Mouse (Mus musculus) cerebellum, adult 9-10 months (tissue): ENCODE measurements around the gene Irf2.
A peak's percentile ranks its signal among the peaks of the same experiment; 100 is the strongest.

ENCODE experiments used
- DNase-seq: peaks from one replicate; pipeline ENCODE4 v3.0.0; 2022

Irf2 gene

DNA sequence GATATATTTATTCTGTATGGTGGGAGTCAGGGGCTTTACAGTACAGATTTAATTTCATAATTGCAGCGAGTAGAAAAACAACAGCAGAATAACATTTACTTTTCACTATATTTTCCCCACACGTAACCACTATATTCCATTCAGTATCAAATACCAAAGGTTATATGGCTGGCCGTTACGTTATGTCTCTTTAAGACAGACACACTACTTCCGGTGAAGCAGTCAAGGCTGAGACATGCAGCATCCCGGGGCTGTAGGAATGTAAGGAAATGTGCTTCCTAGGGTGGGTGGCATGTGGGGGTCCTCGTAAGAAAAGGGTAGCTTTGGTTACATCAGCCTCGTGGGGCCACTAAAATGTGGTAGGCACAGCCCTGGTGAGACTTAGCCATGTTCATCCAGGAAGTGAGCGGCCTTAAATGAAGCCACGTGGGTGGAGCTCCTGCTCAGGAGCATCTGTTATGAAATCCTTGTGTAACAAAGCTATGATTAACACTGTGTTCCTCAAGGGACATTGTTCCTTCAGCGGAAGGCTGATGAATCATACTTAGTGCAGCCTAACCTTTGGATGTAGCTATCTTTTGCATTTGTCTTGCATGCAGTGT is 71.6 kb downstream of the Irf2 start:
- DNase-seq, result no peak

DNA sequence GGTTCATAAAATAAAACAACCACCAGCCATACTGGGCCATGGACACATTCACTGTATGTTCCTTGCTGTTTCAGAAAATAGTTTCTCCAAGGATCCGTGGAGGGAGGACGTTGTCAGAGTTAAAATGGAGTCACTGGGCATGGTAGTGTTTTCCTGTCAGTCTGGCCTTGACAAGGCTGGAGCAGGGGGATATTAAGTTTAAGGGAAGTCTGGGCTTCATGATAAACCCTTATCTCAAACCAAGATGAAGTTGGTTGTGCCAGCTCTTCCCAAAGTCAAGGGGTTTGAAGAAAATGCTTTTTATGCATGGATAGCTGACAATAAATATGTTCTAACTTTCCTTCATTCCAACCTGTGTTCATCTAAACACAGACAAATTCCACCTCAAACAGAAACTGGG is 72.4 kb downstream of the Irf2 start:
- DNase-seq, result no peak

DNA sequence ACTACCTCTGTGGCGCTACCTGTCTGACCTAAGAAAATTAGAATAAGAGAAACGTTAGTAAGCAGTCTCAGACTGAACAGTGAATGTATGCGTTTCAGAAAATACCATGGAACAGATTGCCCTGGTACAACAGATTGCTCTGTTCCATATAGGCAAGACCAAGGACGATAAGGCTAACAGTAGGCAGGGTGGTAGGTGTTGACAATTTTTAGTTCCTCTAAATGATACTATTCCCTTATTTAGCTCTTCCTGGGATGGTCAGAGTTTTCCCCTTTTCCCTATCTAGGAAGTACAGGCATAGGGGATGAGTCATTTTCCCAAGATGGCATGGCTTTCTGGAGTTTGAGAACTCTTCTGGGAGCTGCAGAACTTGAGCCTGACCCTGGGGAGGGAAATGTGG is 73.4 kb downstream of the Irf2 start:
- no peak for DNase-seq

DNA sequence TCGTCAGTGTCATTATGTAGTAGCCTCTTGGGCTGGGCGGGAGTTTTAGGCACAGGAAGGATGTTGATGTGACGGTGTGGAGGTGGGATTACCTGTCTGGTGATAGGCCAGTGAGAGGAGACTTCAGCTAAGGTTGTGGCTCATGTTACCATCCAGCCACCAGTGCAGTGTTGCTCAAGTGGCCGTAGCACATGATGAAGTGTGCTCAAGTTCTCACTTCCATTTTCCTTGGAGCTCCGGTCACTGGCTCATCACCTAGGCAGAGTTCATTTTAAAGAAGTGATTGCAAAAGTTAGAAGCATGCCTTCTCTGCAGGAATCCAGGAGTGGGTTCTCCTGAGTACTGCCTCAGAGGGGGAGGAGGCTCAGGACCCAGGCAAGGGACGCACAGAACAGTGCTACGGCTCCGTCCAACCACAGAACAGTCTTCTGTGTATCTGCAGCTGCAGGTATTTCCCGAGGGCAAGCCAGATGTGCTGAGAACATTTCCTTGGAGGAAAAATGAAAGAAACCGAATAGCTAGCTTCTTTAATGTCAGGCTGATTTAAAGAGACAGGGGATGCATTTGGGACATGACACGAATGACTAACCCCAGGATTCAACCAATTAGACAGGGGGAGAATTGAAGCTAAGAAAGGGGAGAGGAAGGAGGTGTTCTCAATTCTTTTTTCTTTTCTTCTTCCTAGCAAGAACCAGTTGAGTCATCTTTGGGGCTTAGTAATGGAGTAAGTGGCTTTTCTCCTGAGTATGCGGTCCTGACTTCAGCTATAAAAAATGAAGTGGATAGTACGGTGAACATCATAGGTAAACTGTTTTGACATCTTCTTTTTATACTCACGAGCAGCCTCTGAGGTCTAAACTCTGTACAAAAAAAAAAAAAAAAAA is 78.8 kb downstream of the Irf2 start:
- no peak for DNase-seq

DNA sequence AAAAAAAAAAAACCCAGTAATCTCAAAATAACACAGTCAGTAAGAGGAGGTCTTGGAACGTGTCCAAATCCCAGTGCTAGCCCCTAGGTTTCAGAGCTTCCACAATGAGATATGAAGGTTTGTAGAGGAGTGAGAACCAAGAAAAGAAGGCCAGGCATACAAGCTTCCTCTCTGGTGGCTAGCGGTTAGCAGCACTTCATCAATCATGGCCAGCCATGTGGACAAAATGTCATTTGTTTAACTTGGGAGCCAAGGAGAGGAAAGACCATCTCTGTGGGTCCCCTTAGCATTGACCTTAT is 79.4 kb downstream of the Irf2 start:
- no peak for DNase-seq

DNA sequence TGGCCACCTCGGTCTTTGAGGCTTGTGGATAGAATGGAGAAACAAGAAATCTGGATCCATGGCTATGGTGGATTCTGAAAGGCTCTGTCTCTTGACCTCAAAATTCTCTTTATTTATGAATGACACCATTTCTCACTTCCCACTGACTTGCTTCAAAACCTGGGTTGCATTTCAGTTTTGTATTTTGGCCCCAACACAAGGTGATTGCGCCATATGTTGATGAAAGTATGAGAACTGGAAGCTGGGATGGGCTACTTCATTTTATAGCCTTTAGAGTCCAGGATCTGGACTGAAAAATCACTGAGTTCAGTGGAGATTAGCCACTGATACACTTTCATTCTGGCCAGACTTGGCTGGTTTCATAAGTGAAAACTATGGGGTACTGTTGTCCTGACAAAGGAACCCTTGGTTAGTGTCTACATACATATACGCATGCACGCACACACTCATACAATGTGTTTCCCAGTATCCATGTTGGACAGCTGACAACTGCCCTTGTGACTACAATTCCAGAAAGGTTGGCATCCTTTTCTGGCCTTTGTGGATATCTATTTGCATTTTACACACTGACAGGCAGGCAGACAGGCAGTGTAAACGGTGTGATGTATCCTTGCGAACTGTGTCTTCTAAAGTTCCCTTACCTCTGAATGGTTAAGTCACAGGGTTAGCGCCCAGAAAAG is 89.3 kb downstream of the Irf2 start:
- peak; percentile 26 for DNase-seq

DNA sequence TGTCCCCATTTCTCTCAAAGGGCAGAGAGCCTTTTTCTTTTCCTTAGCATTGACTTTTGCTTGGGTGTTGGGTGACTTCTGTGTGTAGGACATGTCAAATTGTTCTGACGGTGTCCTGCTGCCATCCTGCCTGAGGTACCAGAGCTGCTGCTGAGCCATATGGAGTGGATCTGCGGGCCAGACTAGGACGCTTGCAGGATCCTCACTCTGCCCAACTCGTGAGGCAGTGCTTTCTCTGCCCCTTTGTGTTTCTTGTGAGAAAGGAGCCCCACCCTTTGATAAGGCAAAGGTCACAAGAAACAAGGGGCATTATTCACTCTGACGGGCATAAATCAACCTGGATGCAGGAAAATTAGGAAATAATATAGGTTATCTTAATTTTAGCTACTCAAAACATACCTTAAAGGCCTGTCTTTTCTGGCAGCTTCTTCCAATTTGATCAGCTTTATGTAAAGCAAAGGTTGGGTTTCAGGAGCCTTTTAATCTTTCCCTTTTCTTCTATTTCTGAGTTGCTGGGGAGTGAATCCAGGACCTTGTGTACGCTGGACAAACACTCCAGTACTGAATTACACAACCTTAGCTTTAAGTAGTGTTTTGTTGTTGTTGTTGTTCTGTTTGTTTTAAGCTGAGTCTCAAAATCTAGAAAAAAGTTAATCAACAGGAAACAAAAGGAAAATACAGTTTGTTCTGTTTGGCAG is 90.0 kb downstream of the Irf2 start:
- peak; percentile 28 for DNase-seq

DNA sequence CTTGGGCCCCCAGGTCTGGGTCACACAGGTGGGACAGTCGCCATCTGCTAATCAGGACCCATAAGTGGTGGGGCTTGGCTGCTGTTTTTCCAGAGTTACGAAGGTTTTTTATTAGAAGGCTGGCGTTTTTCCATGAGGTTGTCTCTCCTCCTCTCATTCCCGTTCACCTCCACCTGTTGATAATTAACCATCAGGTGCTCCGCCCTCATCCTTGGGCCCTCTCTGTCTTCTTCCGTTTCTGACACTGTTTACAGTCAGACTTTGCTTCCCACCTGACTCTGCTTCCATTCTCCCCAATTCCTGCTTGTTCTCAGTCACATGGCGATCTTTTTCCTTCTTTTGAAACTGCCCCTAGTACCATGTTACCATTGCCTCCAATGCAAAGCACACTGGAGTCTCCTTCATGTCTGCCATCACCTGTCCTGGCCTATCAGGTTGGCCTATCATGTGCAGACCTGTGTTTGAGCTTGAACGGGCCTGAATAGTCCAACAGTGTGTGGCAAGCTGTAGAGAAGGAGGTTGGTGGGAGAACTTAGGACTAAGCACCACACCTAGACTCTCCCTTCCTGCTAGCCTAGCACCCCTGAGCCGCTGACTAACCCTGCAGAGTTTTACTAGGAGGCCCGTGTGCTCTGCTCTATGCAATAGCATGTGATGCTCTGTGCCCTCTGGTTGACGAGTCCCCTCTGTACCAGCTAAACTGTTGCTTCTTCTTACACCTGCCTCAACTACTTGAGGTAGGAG is 90.8 kb downstream of the Irf2 start:
- no peak for DNase-seq

DNA sequence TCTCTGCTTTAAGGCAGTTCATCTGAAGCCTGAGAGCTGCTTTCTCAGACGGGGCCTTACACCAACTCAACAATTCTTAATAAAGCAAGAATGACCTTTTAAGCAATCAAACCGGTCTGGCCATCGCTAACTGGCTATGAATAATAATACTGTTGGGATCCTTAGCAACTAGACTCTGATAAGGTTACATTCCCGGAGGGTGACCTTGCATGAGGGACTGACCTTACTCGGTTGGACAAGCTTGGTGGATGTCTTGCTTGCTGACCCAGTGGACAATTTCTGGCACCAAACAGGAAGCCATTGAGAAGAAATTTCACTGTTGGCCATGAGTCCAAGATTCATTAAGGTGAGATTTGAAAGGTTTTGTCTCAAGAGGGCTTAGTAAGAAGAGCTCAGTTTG is 92.4 kb downstream of the Irf2 start:
- no peak for DNase-seq

DNA sequence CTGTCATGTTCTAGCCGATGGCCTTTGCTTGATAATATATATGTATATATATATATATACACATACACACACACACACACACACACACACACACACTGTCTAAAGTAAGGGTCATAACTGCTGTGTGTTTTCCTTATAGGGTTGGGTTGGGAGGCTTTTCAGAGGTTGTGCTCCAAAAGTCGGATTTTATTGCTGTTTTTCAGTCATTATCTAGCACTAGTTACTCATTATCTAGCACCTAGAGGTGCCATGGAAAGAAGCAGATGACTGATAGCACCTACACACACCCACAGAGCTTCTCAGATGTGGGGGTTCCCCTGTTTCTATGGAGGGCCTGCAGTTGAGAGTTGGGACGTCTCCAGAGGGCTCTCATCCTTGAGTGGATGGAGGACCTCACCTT is 92.9 kb downstream of the Irf2 start:
- no peak for DNase-seq

DNA sequence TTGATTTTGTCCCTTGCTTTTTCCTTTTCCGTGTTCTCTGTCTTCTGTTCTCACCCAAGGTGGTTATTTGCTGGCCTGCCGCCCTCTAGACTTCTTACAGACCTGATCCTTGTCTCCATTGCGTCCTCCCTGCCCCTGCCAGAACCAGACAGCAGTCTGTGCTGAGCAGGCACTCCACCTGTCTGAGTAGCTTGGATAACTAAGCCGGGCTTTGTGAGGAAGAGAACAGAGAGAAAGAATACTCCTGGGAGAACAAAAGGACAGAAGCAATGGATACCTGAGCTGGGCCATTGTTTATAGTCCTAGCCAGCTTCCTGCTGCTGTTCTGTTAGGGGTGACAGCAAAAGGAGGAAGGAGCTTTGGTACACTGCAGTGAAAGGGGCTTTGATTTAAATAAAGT is 94.2 kb downstream of the Irf2 start:
- DNase-seq, result no peak

DNA sequence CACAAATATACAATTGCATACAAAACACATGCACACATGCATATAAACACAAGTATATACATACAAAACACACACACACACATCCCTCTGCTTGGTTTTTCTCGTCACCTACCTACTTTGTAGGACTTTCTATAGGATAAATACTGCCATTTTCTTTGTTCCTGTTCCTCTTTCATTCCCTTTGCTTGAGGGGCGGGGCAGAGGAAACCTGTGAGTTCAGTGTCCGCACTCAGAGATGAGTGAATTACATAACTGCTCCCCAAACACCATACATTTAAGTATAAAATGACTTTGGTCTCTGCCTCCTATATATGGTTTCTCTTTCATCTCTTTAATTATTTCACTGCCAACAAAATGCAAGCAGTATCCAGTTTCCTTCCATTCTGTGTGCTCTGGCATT is 94.9 kb downstream of the Irf2 start:
- no peak for DNase-seq

DNA sequence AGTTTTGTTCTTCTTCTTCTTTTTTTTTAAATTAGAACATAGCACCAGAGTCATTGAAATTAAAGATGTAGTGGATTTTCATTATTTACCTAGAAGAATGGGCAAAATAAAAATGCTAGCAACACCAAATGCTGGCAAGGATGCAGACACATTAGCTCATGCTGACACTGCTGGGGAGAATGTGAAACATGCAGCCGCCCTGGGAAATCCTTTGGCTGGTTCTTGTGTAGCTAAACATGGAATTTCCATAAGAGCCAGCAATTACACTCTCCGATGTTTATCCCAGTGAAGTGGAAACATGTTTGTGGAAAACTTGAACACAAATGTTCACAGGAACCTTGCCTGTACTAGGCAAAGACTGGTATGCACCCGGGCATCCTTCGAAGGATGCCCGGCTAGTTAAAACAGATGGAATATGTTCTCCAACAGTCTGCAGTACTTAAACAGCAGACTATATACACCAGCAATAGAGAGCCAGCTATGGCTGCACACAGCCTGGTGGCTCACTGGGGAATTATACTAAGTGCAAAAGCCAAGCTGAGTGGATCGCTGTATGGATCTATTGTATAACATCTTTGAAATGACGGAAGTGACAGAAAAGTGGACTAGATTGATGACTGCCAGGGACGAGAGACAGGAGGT is 96.6 kb downstream of the Irf2 start:
- no peak for DNase-seq

DNA sequence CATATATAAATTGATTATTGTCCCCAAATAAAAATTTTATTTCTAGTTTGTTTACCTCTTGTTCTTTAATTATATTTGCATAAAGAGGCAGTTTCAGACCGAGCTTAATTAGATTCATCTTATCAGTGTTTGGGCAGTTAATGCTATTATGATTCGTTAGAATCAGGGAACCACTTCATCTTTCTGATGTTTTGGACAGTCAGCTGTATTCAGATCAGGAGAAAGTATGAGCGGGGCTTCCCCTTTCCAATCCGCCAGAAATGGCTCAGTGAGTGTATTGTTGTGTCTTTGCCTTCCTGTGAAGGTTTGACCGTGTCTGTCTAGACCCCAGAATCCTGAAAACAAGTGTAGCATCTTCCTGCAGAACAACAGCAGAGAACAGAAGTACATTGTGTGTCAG is 97.4 kb downstream of the Irf2 start:
- DNase-seq, result no peak

DNA sequence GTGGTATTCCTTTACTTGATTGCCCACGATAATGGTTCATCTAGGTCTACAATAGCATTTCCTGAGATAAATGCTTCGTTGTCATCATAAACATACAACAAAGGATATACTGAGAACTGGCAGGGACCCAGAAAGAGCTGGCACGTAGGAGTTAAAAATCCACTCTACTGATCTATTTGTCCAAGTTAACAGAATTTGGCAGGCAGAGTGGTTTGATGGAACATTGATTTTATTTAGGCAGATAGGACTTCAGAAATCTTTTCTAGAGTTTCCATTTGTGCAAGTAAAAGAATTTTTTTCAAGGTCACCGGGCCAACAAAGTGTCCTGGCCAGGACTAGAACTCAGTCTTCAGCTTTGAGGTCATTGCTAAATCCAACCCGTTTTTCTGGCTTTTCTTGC is 98.5 kb downstream of the Irf2 start:
- no peak for DNase-seq

DNA sequence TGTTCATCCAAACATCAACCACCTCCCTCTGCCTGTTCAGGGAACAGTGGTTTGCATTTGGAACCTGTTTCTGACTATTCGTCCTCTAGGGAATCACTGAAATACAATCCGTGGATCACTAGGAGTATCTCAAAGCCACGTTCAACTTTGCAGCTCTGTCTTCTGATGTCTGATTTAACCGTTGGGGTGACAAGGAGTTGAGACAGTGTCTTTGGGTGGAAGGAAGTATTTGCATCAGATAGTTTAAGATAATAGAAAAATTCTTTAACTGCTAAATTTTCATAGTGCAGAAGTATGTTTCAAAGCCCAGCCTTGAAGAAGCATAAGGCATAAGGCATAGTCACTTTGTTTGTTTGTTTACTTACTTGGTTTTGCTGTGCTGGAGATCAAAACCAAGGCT is 100.9 kb downstream of the Irf2 start:
- DNase-seq, result no peak

DNA sequence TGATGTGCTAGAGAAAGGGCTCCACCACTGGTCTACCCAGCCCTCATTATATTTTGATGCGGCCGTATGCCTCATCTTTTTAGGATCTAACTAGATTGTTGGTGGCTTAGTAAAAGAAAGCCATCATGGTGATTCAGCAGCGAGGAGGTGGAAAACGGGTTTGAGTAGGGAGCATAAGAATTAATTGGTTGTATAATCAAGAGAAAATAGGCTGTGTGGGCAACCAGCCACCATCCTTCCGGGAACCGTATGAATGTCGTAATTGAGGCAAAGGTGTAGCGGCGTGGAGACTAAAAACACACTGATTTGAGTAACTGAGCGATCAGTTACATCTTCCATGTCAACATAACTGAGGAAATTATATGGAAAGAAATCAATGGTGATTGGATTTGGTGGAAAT is 101.3 kb downstream of the Irf2 start:
- DNase-seq, result no peak

DNA sequence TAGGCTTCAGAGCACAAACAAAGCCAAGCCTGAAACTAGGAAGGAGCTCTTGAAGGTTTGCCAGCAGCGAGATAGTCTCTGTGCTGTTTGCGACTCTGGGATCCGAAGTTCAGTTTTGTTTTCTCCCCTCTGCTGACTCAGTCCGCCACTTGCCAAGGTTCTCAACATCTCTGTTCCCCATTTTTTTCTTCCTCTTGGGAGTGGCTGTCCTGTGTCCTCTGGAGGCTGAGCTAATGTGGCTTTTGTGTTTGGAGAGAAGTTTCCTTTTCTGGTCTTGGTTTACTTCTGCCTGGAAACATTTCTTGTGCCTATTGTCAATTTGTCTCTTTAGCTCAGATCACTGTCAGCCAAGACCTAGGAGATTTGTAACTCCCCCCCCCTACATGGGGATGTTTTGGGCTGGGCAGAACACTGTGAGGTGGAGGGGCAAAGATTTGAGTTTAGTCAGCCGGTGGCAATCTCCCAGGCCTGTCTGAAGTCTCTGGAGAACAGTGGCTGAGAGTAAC is 103.2 kb downstream of the Irf2 start:
- DNase-seq, result no peak

DNA sequence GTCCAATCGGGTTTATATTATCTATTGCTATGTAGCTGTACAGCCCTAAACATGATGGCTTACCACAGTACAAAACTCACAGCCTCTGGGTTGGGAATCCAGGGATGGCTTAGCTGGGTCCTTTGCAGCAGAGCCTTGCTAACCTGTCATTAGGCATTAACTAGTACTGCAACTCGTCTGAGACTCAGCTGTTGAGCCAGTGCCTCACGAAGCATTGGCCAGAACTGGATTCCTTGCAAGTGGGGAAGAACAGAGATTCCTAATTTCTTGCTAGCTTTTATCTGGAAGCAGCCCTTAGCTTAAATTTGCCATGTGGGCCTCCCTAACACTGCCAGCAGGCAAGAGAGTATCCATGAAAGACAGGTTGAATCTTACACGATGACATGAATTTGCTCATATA is 104.3 kb downstream of the Irf2 start:
- no peak for DNase-seq

DNA sequence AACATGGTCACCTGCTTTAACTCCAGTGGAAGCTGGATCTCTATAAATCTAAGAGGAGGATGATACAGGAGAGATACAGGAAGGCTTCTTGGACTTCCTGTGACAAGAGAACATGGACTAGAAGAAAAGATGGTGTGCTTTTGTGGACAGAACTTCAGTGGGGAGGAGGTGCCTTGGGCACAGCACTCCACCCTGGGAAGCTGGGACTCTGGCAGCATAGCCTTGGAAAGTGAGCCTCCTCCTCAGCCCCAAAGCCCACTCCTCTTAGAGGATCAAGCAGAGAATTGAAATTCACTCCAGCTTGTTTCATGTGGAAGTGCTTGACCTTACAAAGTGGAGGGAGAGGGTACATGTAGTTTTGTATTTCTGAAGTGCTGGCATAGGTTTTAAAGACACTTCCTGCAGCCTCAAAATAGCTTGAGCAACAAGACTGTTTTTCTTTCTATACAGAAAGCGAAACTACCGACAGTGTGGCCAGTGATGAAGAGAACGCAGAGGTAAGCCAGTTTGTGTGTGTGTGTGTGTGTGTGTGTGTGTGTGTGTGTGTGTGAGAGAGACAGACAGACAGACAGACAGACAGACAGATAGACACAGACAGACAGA is 104.9 kb downstream of the Irf2 start:
- DNase-seq, result no peak

DNA sequence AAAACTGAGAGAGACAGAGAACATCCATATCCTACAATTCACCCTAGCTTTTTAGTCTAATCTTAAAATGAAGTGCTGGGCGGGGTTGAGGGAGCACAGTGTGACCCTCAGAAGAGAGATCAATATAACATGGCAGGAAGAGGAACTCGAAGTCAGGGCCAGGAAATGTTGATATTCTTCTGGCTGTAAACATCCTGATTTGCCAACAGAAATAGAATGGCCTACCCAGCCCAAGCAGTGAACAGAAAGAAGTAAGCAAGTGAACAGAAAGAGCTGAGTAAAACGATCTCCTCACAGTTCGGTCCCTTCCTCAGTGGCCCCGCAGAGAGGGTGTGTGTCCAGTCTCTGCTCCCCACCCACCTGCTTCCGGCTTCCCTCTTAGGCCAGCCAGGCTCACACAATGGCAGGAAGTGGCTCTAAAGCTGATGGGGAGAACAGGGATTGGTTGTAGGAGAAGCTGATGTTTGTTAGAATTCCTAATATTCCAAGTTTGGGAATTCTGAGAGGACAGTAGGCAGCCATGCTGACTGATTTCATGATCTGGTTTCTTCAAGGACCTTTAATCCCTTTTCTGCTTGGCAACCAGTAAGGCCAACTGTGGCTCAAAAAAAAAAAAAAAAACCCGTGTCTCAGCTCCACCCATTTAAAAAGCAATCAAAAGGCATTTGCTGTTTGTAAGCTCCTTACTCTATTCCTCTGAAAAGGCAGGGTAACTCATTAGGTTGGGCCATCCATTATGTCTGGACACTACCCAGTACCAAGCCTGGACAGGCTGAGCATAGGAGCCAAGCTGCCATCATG is 105.6 kb downstream of the Irf2 start:
- DNase-seq, result no peak
